In genomic region chr14:47528293-47528692, GRCm38 (mm10) we compare ENCODE assay signal across 11 mouse cellular contexts. TPM values are rescaled to one million over a fixed set of nuclear protein-coding genes. Genes with fewer than 3 reads are reported as not detected.
DNase-seq lines count a peak whose midpoint lies in the region; ATAC-seq and TF ChIP-seq lines count a peak whose summit lies in the region.
"Had no signal": no experiment of that assay in that cellular context is flagged by ENCODE, and none has a peak within 500 bp of the region (broad histone marks: within the 10 kb centered on the region; RNA-seq: fewer than 3 reads in every experiment).

No protein-coding gene starts in this region.

- TF ChIP-seq CTCF in left cerebral cortex, adult 2 months (IDR thresholded peaks at IDR 0.05) = no peak

- H3K4me1 ChIP-seq in liver, embryonic 12.5 days = peaks cover 75% of the 10 kb centered on the region

- peak overlapping the region; percentile 53 for H3K4me2 ChIP-seq in liver, embryonic 12.5 days
- H3K4me2 ChIP-seq: embryonic facial prominence, embryonic 15.5 days; intestine, embryonic 15.5 days; kidney, embryonic 15.5 days; midbrain, embryonic 11.5 days had no signal

- DNase-seq in left cerebral cortex, adult 2 months (ENCODE audit: extremely low spot score in 1 of 2, low spot score in 2 of 2) = no peak
- no peak for DNase-seq in left cerebral cortex, adult 9 months (ENCODE audit: low spot score in 2 of 2)
- DNase-seq in gastrocnemius, postnatal 14 days = no peak
- DNase-seq in thymus, postnatal 4 days = no peak
- no peak for DNase-seq in gastrocnemius, postnatal 25 days

- no peaks in the 10 kb centered on the region for H3K9me3 ChIP-seq in liver, embryonic 12.5 days (replicated peaks)
- H3K9me3 ChIP-seq: embryonic facial prominence, embryonic 15.5 days; intestine, embryonic 15.5 days; kidney, embryonic 15.5 days had no signal

- peaks cover 50% of the 10 kb centered on the region for H3K36me3 ChIP-seq in liver, embryonic 12.5 days
- H3K36me3 ChIP-seq: intestine, embryonic 15.5 days had no signal

- no peak overlapping the region for H3K4me3 ChIP-seq in left cerebral cortex, adult 2 months
- peak overlapping the region; percentile 3; the same call in 1 of the 2 replicates for H3K4me3 ChIP-seq in liver, embryonic 12.5 days
- H3K4me3 ChIP-seq: embryonic facial prominence, embryonic 15.5 days; intestine, embryonic 15.5 days; kidney, embryonic 15.5 days had no signal

- 47% methylated on average over 3 of the region's 3 CpGs for WGBS in liver, embryonic 12.5 days (ENCODE audit: insufficient replicate concordance)

- H3K9ac ChIP-seq in liver, embryonic 12.5 days = peak overlapping the region; percentile 53
- H3K9ac ChIP-seq: embryonic facial prominence, embryonic 15.5 days; intestine, embryonic 15.5 days; kidney, embryonic 15.5 days had no signal

- peak overlapping the region; percentile 60 for H3K27ac ChIP-seq in left cerebral cortex, adult 2 months
- peak overlapping the region; percentile 94 for H3K27ac ChIP-seq in liver, embryonic 12.5 days
- H3K27ac ChIP-seq: embryonic facial prominence, embryonic 15.5 days; intestine, embryonic 15.5 days; kidney, embryonic 15.5 days had no signal

- H3K27me3 ChIP-seq in liver, embryonic 12.5 days (replicated peaks) = no peaks in the 10 kb centered on the region
- H3K27me3 ChIP-seq: embryonic facial prominence, embryonic 15.5 days; intestine, embryonic 15.5 days; kidney, embryonic 15.5 days had no signal

- intact Hi-C loops in left cerebral cortex, adult 2 months (cut with DNase I) = no loop called here
- intact Hi-C loops in gastrocnemius, postnatal 14 days (cut with DNase I; ENCODE audit: low total_unique reads) = loop anchor here (2.0 kb wide), 1 partner anchor 51 kb away; no protein-coding TSS in a partner anchor

- ATAC-seq in erythroblast, adult 5-6 weeks (replicated peaks; ENCODE audit: low FRiP score, poor library complexity, severe bottlenecking) = peak; percentile 46
- peak; percentile 54; the same call in 1 of the 2 replicates for ATAC-seq in liver, embryonic 12.5 days

RNA-seq across cellular contexts. Expression of gene Atg14, which starts 42.2 kb away (rescaled TPM):
- 10 to 100 TPM; 18.9 to 20.6 TPM for total RNA-seq in left cerebral cortex, adult 2 months (2021)
- total RNA-seq in erythroblast, adult 5-6 weeks (2015; ENCODE audit: low replicate concordance) = 11.5 and 30.7 TPM in 2 replicates
- total RNA-seq in erythroblast, adult 5-6 weeks (2017; ENCODE audit: low replicate concordance) = 49.3 and 53.5 TPM in 2 replicates
- 7.6 and 8.0 TPM in 2 replicates for polyA plus RNA-seq in liver, embryonic 12.5 days (2016; fragmentation: Nextera tagmentation; extraction: Ambion mirVana)
- 1 to 10 TPM; 5.0 to 7.8 TPM for total RNA-seq in gastrocnemius, postnatal 14 days (2021)
- total RNA-seq in gastrocnemius, postnatal 25 days (2021) = 1 to 10 TPM; 5.3 to 6.4 TPM
